Mouse (Mus musculus): ENCODE measurements at regions not wholly inside any gene's neighbourhood (a gene's known extent, or its start where the extent isn't known, plus 50 kb on each side); places are given as distances from the start of the nearest gene placed in this dataset.

DNA sequence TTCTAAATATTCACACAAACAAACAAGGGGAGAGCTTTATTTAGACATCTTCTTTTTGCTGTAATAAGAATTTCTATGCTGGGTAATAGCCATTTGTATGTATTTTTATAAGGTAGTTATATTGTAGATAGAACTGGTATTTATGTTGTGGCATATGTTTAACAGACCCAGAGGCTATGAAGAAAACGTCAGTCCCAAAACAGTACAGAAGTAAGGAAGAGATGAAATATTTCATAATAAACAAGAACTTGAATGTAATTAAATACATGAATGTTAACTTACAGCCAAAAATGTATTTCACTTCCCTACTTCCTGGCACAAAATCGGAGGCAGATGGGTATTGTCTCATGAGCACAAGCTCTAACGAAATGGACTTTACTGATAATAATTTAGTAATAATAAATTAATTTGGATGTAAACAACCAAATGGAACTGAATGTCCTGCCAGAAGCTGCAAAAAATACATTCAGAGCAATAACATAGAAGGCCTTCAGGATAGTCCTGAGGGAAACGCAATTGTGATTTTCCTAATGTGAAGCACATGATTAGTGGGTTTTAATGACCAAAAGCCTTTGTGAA is 645.9 kb upstream of the Adamts5 start:
- Histone ChIP-seq H3K36me3 (no peaks in the 10 kb centered on the region), H3K27ac (no peak overlapping the region), H3K9ac (no peak overlapping the region), H3K4me1 (no peaks in the 10 kb centered on the region), H3K4me3 (no peak overlapping the region), H3K9me3 (replicated peaks) (no peaks in the 10 kb centered on the region), H3K27me3 (replicated peaks) (no peaks in the 10 kb centered on the region), H3K4me2 (no peak overlapping the region)
- 63% methylated on average over 4 of the region's 4 CpGs for WGBS (ENCODE audit: insufficient replicate concordance)
- no peak for ATAC-seq

DNA sequence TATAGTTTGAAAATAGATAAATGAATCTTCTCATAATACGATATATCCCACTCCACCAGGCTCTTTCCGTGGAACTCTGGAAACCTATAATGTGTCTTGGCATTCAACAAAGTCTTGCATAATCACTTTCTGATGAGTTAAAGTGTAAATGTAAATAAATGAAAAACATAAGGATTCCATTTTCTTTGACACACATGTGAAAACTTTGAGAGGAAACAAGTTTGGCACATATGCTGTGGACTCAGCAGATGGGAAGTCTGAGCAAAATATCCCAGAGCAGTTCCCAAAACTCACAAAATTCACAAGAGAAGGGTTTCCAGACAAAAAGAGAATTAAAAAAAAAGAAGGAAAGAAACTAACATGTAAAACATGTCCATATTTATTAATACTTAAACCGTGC is 645.3 kb upstream of the Adamts5 start:
- Histone ChIP-seq H3K9ac (no peak overlapping the region), H3K4me3 (no peak overlapping the region), H3K36me3 (no peaks in the 10 kb centered on the region), H3K27me3 (replicated peaks) (no peaks in the 10 kb centered on the region), H3K4me1 (no peaks in the 10 kb centered on the region), H3K27ac (no peak overlapping the region), H3K9me3 (replicated peaks) (no peaks in the 10 kb centered on the region), H3K4me2 (no peak overlapping the region)
- no peak for ATAC-seq
- WGBS (ENCODE audit: insufficient replicate concordance), result 75% methylated on average over 3 of the region's 3 CpGs

DNA sequence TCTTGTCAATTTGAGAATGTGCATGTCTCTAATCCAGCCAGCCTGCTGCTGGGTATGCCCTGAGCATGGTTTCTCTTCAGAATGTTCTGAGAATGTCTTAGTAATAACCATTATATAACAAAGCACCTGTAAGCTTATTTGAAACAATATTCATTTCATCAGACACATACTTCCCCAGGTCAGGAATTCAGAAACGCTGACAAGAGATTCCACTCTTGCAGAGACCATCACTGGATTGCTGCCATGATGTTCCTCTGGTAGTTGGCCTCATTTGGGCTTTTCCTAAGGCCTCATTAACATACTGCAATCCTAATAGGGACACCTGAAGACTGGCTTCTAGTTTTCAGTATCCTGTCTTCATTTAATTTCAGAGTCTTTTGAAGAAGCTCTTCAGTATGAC is 642.5 kb upstream of the Adamts5 start:
- Histone ChIP-seq H3K4me1 (no peaks in the 10 kb centered on the region), H3K4me2 (no peak overlapping the region), H3K36me3 (no peaks in the 10 kb centered on the region), H3K27me3 (replicated peaks) (no peaks in the 10 kb centered on the region), H3K27ac (no peak overlapping the region), H3K9ac (no peak overlapping the region), H3K4me3 (no peak overlapping the region), H3K9me3 (replicated peaks) (no peaks in the 10 kb centered on the region)
- ATAC-seq, result no peak
- 55% methylated on average over 1 of the region's 1 CpGs for WGBS (ENCODE audit: insufficient replicate concordance)

DNA sequence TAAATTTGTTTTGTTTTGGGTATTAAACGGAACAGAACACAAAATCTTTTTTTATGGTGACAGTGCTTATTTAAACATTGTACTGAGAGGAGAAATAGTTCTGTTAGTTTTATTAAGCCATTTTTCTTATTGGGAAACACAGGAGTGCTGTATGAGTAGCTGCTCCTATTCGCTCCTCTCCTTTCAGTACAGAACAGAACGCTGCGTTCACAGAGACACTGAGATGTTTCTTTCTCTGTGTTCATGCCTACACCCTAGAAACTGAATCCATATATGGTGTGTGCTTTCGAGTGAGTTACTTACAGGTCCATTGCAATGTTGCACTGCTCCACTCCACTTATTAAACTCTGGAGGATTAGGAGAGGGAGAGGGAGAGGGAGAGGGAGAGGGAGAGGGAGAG is 634.9 kb upstream of the Adamts5 start:
- WGBS (ENCODE audit: insufficient replicate concordance), result 58% methylated on average over 5 of the region's 5 CpGs
- Histone ChIP-seq H3K4me2 (no peak overlapping the region), H3K36me3 (no peaks in the 10 kb centered on the region), H3K27ac (no peak overlapping the region), H3K4me3 (no peak overlapping the region), H3K27me3 (replicated peaks) (no peaks in the 10 kb centered on the region), H3K9me3 (replicated peaks) (no peaks in the 10 kb centered on the region), H3K9ac (no peak overlapping the region), H3K4me1 (no peaks in the 10 kb centered on the region)
- ATAC-seq, result no peak

DNA sequence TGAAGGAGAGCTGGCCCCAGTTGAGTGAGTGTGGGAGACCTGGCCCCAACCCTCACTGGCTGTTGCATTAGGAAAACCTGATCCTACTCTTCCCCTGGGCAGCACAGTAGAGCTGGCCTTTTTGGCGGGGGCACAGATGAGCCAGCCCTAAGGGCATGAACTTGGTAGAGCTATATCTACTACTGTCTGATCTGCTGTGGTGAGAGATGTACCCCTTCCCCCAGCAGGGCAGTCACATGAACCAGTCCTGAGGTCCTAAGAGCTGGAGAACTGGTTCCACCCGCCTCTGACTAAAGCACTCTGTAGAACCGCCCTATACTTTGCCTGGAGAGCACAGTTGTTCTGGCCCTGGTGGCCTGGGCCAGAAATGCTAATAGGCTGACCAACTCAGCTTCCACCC is 622.5 kb upstream of the Adamts5 start:
- H3K9me3 ChIP-seq (replicated peaks), result no peaks in the 10 kb centered on the region
- H3K27ac ChIP-seq, result no peak overlapping the region
- H3K27me3 ChIP-seq (replicated peaks), result no peaks in the 10 kb centered on the region
- no peak overlapping the region for H3K9ac ChIP-seq
- H3K4me2 ChIP-seq, result no peak overlapping the region
- no peaks in the 10 kb centered on the region for H3K4me1 ChIP-seq
- no peaks in the 10 kb centered on the region for H3K36me3 ChIP-seq
- WGBS (ENCODE audit: insufficient replicate concordance), result 55% methylated on average over 3 of the region's 3 CpGs
- H3K4me3 ChIP-seq, result no peak overlapping the region
- ATAC-seq, result no peak

DNA sequence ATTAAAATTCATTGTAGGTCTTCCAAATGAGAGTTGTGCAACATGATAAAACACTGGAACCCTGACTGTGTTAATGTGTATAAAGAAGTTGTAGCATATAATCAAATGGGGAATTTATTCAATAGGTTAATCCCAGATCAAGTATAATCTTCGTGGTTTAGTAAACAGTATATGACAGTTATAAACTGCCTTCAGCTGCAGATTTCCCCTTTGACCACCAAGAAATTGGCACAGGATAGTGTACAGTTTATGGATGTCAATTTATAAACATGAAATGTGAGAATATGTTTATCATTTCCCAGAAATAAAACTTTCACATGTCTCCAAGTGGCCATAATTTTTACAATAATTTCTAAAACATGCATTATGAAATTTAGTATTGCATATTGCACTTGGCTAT is 615.3 kb upstream of the Adamts5 start:
- ATAC-seq, result no peak
- Histone ChIP-seq H3K36me3 (no peaks in the 10 kb centered on the region), H3K4me3 (no peak overlapping the region), H3K9me3 (replicated peaks) (no peaks in the 10 kb centered on the region), H3K4me2 (no peak overlapping the region), H3K4me1 (no peaks in the 10 kb centered on the region), H3K9ac (no peak overlapping the region), H3K27me3 (replicated peaks) (no peaks in the 10 kb centered on the region), H3K27ac (no peak overlapping the region)
- 16% methylated on average over 1 of the region's 1 CpGs for WGBS (ENCODE audit: insufficient replicate concordance)

DNA sequence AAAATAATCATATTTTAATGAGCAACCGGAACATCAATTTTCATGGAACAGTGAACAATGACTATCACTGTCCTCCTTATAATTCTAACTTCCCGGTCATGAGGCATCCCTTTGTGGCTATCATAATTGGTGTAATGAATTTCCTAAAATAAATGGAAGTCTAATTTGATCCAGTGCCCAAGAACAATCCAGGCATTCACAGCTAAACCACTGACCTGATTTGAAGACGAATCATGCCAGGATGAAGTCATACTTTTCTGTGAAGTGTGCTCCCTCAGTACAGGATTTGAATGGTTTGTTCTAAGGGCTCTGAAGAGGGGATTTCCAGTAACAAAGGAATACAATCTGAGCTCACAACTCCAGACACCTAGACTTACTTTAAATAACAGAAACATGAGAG is 614.5 kb upstream of the Adamts5 start:
- Histone ChIP-seq H3K9ac (no peak overlapping the region), H3K4me2 (no peak overlapping the region), H3K9me3 (replicated peaks) (no peaks in the 10 kb centered on the region), H3K27ac (no peak overlapping the region), H3K4me3 (no peak overlapping the region), H3K27me3 (replicated peaks) (no peaks in the 10 kb centered on the region), H3K36me3 (no peaks in the 10 kb centered on the region), H3K4me1 (no peaks in the 10 kb centered on the region)
- ATAC-seq, result no peak
- 65% methylated on average over 3 of the region's 3 CpGs for WGBS (ENCODE audit: insufficient replicate concordance)

DNA sequence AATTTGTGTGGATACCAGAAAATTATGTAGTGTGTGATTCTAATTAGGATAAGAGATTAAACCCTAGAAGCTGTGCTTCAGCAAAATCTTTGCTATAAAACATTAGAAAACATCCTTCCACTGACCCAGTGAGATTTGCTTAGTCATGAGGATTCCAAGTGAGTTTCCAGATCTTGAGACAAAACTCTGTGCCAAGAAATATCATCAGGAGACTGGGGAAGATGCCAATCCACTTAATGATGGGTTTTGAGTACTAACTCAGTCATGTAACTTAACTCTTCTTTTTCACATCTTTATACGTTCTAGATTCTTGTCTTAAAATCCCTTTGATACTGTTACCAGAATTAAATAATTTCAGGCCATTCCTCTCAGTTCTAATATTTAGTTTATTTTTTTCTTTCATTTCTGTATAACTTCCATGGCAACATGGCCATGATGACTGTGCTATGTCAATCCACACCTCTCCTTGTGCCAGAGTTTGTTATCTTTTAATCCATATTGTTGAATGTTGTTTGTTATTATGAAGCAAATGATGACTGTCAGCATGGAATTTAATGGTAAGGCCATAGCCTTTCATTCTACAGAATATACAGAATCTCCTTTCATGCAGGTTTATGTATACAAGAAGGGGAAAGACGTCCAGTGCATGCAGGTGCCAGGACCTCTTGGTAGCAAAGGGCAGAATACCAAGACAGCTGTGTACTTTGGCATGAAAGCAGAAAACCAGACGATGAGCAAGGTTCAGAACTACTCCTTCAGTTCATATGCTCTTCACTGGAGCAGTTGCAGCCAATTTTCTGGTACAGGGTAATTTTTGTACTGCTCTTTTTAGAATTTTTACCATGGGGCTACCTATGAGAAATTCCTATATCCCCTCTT is 599.7 kb upstream of the Adamts5 start:
- Histone ChIP-seq H3K9me3 (replicated peaks) (no peaks in the 10 kb centered on the region), H3K27ac (no peak overlapping the region), H3K4me1 (no peaks in the 10 kb centered on the region), H3K4me2 (no peak overlapping the region), H3K27me3 (replicated peaks) (no peaks in the 10 kb centered on the region), H3K36me3 (no peaks in the 10 kb centered on the region), H3K9ac (no peak overlapping the region), H3K4me3 (no peak overlapping the region)
- WGBS (ENCODE audit: insufficient replicate concordance), result 54% methylated on average over 3 of the region's 3 CpGs
- no peak for ATAC-seq

DNA sequence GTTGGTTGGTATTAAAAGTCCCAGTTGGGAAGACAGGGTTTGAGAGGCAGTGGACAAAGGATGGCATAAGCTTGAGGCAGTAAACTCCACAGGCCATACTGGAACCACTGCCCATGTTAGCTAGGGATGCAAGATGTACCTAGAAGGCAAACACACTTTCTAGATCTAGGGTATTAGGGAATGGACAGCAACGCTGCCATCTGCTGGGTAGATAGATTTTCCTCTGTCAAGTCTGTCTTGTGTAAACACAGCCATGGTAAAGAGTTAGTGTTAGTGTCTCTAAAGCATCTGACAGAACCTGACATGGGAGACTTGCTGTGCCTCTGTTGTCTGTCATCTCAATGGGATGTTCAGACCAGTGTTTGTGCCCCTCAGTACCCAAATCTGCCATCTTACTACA is 573.5 kb upstream of the Adamts5 start:
- 35% methylated on average over 1 of the region's 1 CpGs for WGBS (ENCODE audit: insufficient replicate concordance)
- H3K4me1 ChIP-seq, result no peaks in the 10 kb centered on the region
- H3K4me2 ChIP-seq, result no peak overlapping the region
- no peak for ATAC-seq
- H3K36me3 ChIP-seq, result no peaks in the 10 kb centered on the region
- H3K4me3 ChIP-seq, result no peak overlapping the region
- no peaks in the 10 kb centered on the region for H3K27me3 ChIP-seq (replicated peaks)
- no peaks in the 10 kb centered on the region for H3K9me3 ChIP-seq (replicated peaks)
- H3K9ac ChIP-seq, result no peak overlapping the region
- no peak overlapping the region for H3K27ac ChIP-seq

DNA sequence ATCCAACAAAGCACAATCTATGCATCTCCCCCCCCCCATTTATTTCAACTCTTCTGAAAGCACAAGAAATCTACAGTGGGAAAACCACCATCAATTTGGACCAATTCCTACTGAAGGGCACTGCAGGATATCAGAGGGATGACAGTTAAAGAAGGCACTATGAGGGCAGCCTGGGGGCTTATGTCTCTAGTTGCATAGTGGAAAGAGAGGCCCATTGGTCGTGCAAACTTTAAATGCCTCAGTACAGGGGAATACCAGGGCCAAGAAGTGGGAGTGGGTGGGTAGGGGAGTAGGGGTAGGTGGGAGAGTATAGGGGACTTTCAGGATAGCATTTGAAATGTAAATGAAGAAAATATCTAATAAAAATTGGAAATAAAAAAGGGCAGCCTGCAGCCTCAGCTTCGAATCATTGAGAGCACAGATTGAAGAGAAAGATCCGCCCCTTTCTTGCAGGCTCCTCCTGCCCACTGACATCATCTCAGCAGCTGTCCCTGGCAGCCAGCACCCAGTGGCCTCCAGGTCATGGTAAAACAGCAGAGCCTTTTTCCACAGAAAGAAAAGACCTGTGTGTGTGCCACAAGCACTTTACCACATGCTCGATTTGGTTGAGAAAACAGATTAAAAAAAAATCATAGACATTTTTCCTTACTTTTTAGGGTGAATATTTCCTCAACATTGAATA is 571.6 kb upstream of the Adamts5 start:
- no peak for ATAC-seq
- Histone ChIP-seq H3K9me3 (replicated peaks) (no peaks in the 10 kb centered on the region), H3K4me3 (no peak overlapping the region), H3K4me2 (no peak overlapping the region), H3K4me1 (no peaks in the 10 kb centered on the region), H3K27me3 (replicated peaks) (no peaks in the 10 kb centered on the region), H3K9ac (no peak overlapping the region), H3K36me3 (no peaks in the 10 kb centered on the region), H3K27ac (no peak overlapping the region)
- WGBS (ENCODE audit: insufficient replicate concordance), result 50% methylated on average over 4 of the region's 4 CpGs

DNA sequence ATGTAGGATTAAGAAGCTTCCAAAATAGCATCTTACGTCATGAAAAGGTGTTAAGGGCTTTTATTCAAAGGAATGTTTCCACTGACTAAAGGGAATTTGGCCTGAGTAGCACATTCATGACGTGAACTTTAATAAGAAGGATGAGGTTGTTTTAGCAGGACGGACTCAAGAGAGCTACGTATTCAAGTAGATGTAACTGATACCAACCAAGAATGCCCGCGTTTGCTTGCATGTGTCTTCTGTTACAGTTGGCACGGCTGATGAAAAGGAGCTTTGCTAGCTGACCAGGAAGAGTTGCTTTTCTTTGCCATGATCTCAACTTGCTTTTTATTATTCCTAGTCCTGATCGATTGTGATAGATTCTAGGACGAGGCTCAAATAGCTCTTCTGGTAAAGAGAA is 559.4 kb upstream of the Adamts5 start:
- Histone ChIP-seq H3K36me3 (no peaks in the 10 kb centered on the region), H3K9me3 (replicated peaks) (no peaks in the 10 kb centered on the region), H3K4me3 (no peak overlapping the region), H3K4me1 (no peaks in the 10 kb centered on the region), H3K27me3 (replicated peaks) (no peaks in the 10 kb centered on the region), H3K27ac (no peak overlapping the region), H3K9ac (no peak overlapping the region), H3K4me2 (no peak overlapping the region)
- no peak for ATAC-seq
- WGBS (ENCODE audit: insufficient replicate concordance), result 64% methylated on average over 9 of the region's 9 CpGs

DNA sequence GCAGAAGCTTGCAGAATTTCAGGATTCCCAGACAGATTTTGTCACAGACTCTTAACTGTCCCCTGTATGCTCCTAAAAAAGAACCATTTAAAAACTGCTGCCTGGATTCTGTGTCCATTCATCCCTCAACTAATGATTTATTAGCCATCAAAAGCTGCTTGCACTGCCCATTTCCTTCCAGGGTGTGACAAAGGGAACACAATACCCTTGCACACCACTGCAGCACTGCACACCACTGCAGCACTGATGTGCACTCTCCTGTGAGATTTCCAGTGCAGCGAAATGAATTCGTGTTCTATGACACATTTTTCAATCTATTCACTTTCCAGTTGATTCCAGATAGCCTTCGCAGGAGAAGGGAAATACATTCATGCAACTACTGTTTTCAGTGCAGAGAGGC is 555.0 kb upstream of the Adamts5 start:
- H3K27ac ChIP-seq, result no peak overlapping the region
- no peaks in the 10 kb centered on the region for H3K4me1 ChIP-seq
- H3K4me2 ChIP-seq, result no peak overlapping the region
- H3K4me3 ChIP-seq, result no peak overlapping the region
- WGBS (ENCODE audit: insufficient replicate concordance), result 54% methylated on average over 3 of the region's 3 CpGs
- H3K36me3 ChIP-seq, result no peaks in the 10 kb centered on the region
- no peaks in the 10 kb centered on the region for H3K27me3 ChIP-seq (replicated peaks)
- no peak for ATAC-seq
- H3K9me3 ChIP-seq (replicated peaks), result no peaks in the 10 kb centered on the region
- H3K9ac ChIP-seq, result no peak overlapping the region

Data from liver, embryonic 12.5 days (tissue).